Mouse (Mus musculus): ENCODE measurements at regions not wholly inside any gene's neighbourhood (a gene's known extent, or its start where the extent isn't known, plus 50 kb on each side); places are given as distances from the start of the nearest gene placed in this dataset.

GRCm38 (mm10) chr13:99058131-99058970 is 74.0 kb upstream of the 1700024P04Rik start:
- dilution Hi-C loops (cut with MboI; ENCODE audit: extremely low pct_ligation_motif_present, extremely low pct_unique_long_range_greater_than_20kb, low sequenced_read_pairs) (no loop called here), in situ Hi-C loops (cut with MboI; ENCODE audit: low pct_ligation_motif_present, low pct_unique_long_range_greater_than_20kb, low sequenced_read_pairs) (no loop called here)
- Histone ChIP-seq H3K4me3 (replicated peaks in 1 of 3; ENCODE audit: low read depth in 2 of 3, low read length in 2 of 3, poor library complexity in 1 of 3) (no peak overlapping the region), H3K79me2 (replicated peaks; ENCODE audit: control insufficient read depth, extremely low read depth, insufficient read depth, poor library complexity, severe bottlenecking) (no peaks in the 10 kb centered on the region), H3K27me3 (replicated peaks) (peaks cover 1% of the 10 kb centered on the region), H3K9me3 (replicated peaks; ENCODE audit: low read length) (no peaks in the 10 kb centered on the region), H3K9ac (ENCODE audit: insufficient read depth, low read depth) (no peak overlapping the region), H3K4me1 (ENCODE audit: control insufficient read depth in 1 of 2, insufficient read depth in 2 of 2) (0 out of 4 replicates have a peak, but pooled peaks cover 0 to 3% of the 10 kb centered on the region in 2 experiments), H3K4me2 (ENCODE audit: insufficient read depth, low read depth, poor library complexity, severe bottlenecking) (no peak overlapping the region), H3K36me3 (replicated peaks in 1 of 2; ENCODE audit: control insufficient read depth in 1 of 2, insufficient read depth in 1 of 2, low read length in 1 of 2) (no peaks in the 10 kb centered on the region), H3K27ac (ENCODE audit: insufficient read depth, low read depth) (no peak overlapping the region)
- no peak for DNase-seq (ENCODE audit: extremely low read depth)
- TF ChIP-seq ZMIZ1 (IDR thresholded peaks at IDR 0.05; ENCODE audit: low read depth, low read length) = no peak
- TF ChIP-seq KAT2A (IDR thresholded peaks at IDR 0.05; ENCODE audit: insufficient replicate concordance, low read length) = no peak
- TF ChIP-seq MEF2A (IDR thresholded peaks at IDR 0.05; ENCODE audit: borderline replicate concordance, low read depth, low read length) = no peak
- no peak for TF ChIP-seq MAZ (IDR thresholded peaks at IDR 0.05; ENCODE audit: low read depth, low read length)
- TF ChIP-seq TCF12 (IDR thresholded peaks at IDR 0.05; ENCODE audit: low read depth, low read length) = no peak
- no peak for TF ChIP-seq JUND (conservative IDR thresholded peaks at IDR 0.05; ENCODE audit: low read depth, low read length)
- TF ChIP-seq PAX5 (IDR thresholded peaks at IDR 0.05; ENCODE audit: low read length) = no peak
- TF ChIP-seq MAFK (IDR thresholded peaks at IDR 0.05; ENCODE audit: insufficient replicate concordance, low read length) = no peak
- TF ChIP-seq MAX (IDR thresholded peaks at IDR 0.05; ENCODE audit: low read length) = no peak
- no peak for TF ChIP-seq USF2 (conservative IDR thresholded peaks at IDR 0.05; ENCODE audit: low read depth, low read length)
- no peak for TF ChIP-seq SMC3 (IDR thresholded peaks at IDR 0.05; ENCODE audit: low read depth, low read length)

- no peak for DNase-seq (ENCODE audit: extremely low read depth)
- Histone ChIP-seq H3K4me3 (replicated peaks in 1 of 3; ENCODE audit: low read depth in 2 of 3, low read length in 2 of 3, poor library complexity in 1 of 3) (no peak overlapping the region), H3K9me3 (replicated peaks; ENCODE audit: low read length) (no peaks in the 10 kb centered on the region), H3K36me3 (replicated peaks in 1 of 2; ENCODE audit: control insufficient read depth in 1 of 2, insufficient read depth in 1 of 2, low read length in 1 of 2) (no peaks in the 10 kb centered on the region), H3K4me1 (ENCODE audit: control insufficient read depth in 1 of 2, insufficient read depth in 2 of 2) (0 out of 4 replicates have a peak, but pooled peaks cover 0 to 3% of the 10 kb centered on the region in 2 experiments), H3K27me3 (replicated peaks) (peaks cover 1% of the 10 kb centered on the region), H3K27ac (ENCODE audit: insufficient read depth, low read depth) (no peak overlapping the region), H3K79me2 (replicated peaks; ENCODE audit: control insufficient read depth, extremely low read depth, insufficient read depth, poor library complexity, severe bottlenecking) (no peaks in the 10 kb centered on the region), H3K9ac (ENCODE audit: insufficient read depth, low read depth) (no peak overlapping the region), H3K4me2 (ENCODE audit: insufficient read depth, low read depth, poor library complexity, severe bottlenecking) (no peak overlapping the region)
- dilution Hi-C loops (cut with MboI; ENCODE audit: extremely low pct_ligation_motif_present, extremely low pct_unique_long_range_greater_than_20kb, low sequenced_read_pairs) (no loop called here), in situ Hi-C loops (cut with MboI; ENCODE audit: low pct_ligation_motif_present, low pct_unique_long_range_greater_than_20kb, low sequenced_read_pairs) (no loop called here)
- no peak for TF ChIP-seq IRF4 (IDR thresholded peaks at IDR 0.05; ENCODE audit: low read depth, low read length)
These were observed 73.3 kb upstream of the 1700024P04Rik start for GRCm38 (mm10) chr13:99057696-99058095.

GRCm38 (mm10) chr13:99057293-99057588 is 72.9 kb upstream of the 1700024P04Rik start:
- in situ Hi-C loops (cut with MboI; ENCODE audit: low pct_ligation_motif_present, low pct_unique_long_range_greater_than_20kb, low sequenced_read_pairs) = no loop called here
- Histone ChIP-seq H3K4me1 (ENCODE audit: control insufficient read depth in 1 of 2, insufficient read depth in 2 of 2) (0 out of 4 replicates have a peak, but pooled peaks cover 0 to 3% of the 10 kb centered on the region in 2 experiments), H3K4me3 (replicated peaks in 1 of 3; ENCODE audit: low read depth in 2 of 3, low read length in 2 of 3, poor library complexity in 1 of 3) (no peak overlapping the region), H3K27me3 (replicated peaks) (peaks cover 1% of the 10 kb centered on the region), H3K79me2 (replicated peaks; ENCODE audit: control insufficient read depth, extremely low read depth, insufficient read depth, poor library complexity, severe bottlenecking) (no peaks in the 10 kb centered on the region), H3K9ac (ENCODE audit: insufficient read depth, low read depth) (no peak overlapping the region), H3K36me3 (replicated peaks in 1 of 2; ENCODE audit: control insufficient read depth in 1 of 2, insufficient read depth in 1 of 2, low read length in 1 of 2) (no peaks in the 10 kb centered on the region), H3K9me3 (replicated peaks; ENCODE audit: low read length) (no peaks in the 10 kb centered on the region), H3K27ac (ENCODE audit: insufficient read depth, low read depth) (no peak overlapping the region), H3K4me2 (ENCODE audit: insufficient read depth, low read depth, poor library complexity, severe bottlenecking) (no peak overlapping the region)
- DNase-seq (ENCODE audit: extremely low read depth) = no peak
- dilution Hi-C loops (cut with MboI; ENCODE audit: extremely low pct_ligation_motif_present, extremely low pct_unique_long_range_greater_than_20kb, low sequenced_read_pairs) = no loop called here
- TF ChIP-seq EP300 (IDR thresholded peaks at IDR 0.05; ENCODE audit: low read length) (no peak), ETS1 (conservative IDR thresholded peaks at IDR 0.05; ENCODE audit: low read depth, low read length) (no peak), RCOR1 (conservative IDR thresholded peaks at IDR 0.05; ENCODE audit: low read depth, low read length) (no peak), MYC (IDR thresholded peaks at IDR 0.05; ENCODE audit: low read depth, low read length) (no peak), NRF1 (IDR thresholded peaks at IDR 0.05; ENCODE audit: low read depth, low read length) (no peak), JUND (conservative IDR thresholded peaks at IDR 0.05; ENCODE audit: low read depth, low read length) (no peak), RAD21 (IDR thresholded peaks at IDR 0.05; ENCODE audit: low read depth, low read length) (no peak), GABPA (IDR thresholded peaks at IDR 0.05; ENCODE audit: insufficient replicate concordance, low read depth, low read length) (no peak), CHD2 (IDR thresholded peaks at IDR 0.05; ENCODE audit: low read length) (no peak), ZNF384 (IDR thresholded peaks at IDR 0.05; ENCODE audit: low read depth, low read length) (no peak), PAX5 (IDR thresholded peaks at IDR 0.05; ENCODE audit: low read length) (no peak)
